Mouse (Mus musculus) induced T-regulatory cell, adult 2 months (primary cell): ENCODE measurements at regions not wholly inside any gene's neighbourhood (a gene's known extent, or its start where the extent isn't known, plus 50 kb on each side); places are given as distances from the start of the nearest gene placed in this dataset.
"Not testable (repeated sequence)": the region's sequence is repeated elsewhere in the genome, so short reads cannot be mapped to it uniquely, and the experiment has no call there.

Experiments used
- DNase-seq: peaks from one replicate; pipeline ENCODE4 v3.0.0-alpha.2; 2012; ENCODE audit warnings: low read depth

DNA sequence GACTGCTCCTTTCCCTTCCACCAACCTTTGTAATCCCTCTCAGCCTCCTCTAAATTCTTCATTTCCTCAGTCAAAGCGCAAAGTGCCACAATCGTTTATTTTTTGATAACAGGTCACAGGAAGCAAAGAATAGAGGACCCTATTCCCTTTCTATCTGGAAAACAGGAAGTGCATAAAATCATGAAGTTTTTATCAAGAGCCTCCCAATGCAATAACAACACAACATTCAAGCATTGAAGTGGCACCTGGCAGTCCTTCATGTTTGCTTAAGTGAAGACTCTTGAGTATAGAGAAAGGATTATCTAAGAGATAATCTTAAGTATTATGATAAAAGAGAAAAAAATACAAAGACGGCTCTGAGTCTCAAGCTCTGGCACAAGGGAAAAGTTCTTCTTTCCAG is 111.9 kb downstream of the Ibtk start:
- no peak for DNase-seq

DNA sequence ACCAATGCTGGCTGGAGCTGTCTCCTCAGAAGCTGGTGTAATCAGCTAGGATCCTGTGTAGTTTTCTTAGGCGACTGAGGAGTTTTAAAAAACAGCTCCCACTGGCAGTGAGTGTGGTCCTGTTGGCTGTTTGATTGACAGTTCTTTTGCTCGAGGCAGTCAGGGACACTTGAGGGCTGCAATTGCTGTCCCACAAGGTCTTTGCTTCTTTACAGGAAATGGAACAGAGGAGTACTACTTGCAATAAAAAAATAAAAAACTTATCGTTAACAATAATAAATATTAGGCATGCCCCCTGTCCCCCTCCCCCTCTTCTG is 113.0 kb downstream of the Ibtk start:
- no peak for DNase-seq

DNA sequence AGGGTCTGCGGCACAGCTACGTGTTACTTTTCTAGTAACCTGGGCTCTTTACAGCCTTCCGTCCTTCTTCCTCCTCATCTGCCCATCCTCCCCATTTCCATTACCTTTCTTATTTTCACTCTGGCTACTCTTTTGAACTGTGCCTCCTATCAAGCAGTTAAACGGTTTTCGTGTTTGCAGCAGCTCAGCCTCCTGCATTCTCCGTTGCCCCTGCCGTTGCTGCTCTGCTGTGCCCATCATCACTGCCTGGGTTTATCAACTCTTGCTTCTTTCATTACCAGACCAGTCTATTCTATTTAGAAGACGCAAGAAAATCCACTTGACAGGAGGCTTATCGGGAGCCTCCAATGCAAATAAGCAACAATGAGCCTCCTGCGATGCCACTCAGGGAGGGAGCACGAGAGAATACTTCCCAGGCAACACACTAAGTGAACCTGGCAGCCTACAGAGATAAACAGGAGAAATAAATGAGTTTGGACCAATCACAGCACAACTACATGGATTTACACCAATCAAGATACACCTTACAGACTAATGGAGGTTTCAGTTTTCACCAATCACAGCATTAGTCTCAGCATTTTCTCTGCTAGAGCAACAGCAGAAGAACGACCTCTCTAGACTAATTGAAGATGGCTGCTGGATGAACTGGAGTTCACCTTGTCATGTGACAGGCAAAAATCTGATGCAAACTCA is 113.5 kb downstream of the Ibtk start:
- no peak for DNase-seq

DNA sequence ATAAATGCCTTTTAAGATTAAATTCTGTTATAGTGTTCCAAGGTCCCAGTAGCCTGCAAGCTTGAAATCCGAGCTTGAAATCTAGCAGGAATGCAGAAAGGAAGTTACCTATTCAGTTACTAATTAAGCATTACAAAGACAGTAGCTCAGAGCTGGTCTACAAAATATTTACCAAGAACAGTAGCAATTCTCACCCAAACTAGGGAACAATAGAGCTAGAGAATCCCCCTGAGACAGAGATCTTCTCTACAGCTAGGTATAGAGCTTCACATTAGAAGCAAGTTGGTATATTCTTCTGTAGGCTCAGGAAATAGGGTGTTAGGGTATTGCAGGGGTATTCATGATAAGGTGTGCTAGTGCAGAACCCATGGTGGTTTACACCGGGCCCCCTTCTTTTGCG is 114.3 kb downstream of the Ibtk start:
- not testable (repeated sequence) for DNase-seq

DNA sequence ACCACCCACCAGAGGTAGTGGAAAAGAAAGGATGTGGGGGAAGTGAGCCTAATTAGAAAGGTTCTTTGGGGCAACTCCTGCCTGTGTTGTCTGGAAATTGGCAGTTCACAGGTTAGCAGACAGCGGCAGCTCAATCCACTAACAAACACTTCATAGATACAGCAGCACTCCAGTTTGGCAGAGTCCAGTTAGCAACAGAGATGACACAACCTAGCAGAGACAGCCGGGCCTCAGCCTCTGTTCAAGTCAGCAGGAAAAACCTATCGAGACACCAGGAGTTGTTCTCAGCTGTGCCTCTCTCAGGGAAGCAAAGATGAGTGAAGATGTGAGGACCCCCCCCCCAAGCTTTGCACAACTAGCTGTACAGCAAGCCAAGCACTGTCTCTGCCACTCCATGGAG is 131.2 kb downstream of the Ibtk start:
- DNase-seq: no peak

DNA sequence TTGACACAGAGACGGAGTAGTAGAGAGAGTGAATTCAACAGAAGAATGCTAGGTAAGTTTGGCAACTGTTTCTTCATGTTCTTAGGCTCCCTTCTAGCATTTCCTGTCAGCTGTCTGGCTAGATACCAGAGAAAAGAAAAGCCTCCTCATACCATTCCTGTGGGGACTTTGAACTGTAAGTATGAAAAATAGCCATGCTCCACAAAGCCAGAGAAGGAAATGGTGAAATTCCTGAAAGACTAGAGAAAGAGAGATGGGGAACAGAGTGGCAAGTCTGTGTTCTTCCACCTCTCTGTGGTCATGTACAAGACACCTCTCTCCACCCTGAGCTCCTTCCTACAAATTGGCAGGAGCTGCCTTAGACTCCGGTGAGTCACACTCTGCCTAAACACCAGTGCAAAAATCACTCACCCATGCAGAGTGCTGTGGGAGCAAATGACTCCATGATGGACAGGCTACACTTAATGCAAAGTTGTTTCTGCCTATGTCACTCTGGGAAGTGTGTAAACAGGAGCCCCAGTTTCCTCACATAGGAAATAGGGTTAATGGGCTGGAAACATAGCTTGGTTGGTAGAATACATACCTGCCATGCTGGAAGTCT is 131.9 kb downstream of the Ibtk start:
- DNase-seq: no peak

DNA sequence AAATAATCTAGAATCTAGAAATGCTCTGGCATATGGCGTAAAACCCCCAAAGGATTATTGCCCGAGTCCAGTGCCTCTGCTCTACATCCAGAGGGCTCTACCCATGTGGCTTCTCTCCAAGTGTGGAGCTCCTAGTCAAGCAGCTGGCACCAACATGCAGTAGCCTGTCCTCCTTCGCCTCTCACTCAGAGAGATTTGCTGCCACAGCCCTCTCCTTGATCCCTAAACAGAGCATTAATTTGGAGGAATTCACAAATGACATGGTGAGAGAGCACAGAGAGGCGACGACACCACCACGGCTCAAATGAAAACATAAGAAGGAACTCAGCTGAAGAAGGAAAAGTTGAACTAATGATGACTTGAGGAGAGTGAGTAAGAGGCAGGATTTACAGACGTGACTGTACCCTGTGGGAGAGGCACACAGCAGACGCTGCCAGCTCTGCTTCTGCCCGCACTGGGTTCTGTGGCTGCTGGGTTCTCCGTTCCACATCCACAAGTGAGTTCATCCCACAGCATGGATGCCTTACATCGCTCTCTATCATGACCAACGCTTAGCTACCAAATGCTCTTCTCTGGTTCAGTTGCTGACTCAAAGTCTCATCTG is 132.8 kb downstream of the Ibtk start:
- no peak for DNase-seq

DNA sequence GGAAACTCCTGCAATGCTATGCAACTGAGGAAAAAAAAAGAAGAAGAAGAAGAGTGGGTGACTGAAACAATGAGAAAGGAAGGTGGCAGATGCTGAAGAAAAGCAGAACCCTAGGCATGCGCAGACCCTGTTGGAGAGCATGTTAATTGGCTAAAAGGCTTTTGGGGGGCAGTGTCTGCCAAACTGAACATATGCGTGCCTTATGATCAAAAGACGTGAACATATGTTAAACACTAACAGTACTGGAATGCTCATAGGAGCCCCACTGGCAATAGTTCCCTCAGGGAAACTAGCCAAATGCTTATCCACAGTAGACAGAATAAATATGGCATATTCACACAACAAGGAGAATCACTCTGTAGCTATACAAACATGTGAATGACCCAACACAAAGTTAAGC is 140.0 kb downstream of the Ibtk start:
- DNase-seq: no peak

DNA sequence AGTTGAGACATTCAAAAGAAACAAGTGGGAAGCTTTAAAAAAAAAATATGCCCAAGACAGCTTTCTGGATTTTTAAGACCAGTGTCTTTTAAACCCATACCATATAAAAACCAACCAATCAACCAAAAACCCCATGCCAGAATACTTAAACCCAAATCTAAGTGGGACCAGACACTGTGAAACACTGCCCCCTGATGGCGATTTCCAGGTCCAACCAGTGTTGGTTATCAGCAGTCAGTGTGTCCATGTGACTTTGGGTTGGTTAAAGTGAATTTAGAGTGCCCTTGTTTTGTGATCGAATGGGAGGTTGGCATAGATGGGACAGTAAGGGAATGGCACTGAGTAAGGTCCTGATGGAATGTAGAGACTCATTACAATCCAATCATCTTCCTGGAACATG is 152.2 kb downstream of the Ibtk start:
- peak; percentile 46 for DNase-seq

DNA sequence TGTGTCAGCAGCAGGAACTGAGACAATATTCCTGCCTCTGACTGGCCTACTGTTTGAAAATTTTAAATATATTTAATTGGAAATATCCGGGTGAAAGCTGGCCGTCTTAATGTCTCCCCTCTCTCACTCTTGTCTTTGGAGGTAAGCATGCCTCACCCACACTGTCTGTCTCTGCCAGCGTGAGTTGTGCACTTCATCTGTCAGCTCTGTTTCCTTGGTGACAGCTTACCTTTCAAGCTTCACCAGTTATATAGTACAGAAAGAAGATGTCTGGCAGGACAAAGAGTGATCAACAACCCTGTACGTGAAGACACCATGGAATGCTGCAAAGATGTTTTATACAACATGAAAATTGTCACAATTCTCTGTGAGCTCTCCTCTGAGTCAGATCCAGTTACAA is 155.3 kb downstream of the Ibtk start:
- no peak for DNase-seq

DNA sequence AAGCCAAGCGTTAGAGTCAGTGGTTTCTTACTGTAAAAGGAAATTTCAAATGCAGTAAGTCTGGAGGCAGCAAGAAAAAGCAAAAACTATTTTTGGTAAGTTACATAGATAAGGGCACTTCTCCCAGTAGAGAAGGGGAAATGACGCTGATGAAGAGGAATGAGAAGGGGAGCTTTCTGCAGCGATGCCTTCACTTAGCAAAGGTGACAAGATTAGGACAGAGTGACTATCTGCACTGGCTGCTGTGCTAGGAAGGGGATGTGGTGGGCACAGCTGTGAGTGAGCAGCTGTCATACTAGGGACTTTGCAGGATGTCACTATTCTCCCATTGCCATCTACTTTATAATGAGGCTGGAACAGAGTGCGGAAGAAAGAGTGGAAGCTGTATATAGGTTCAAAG is 156.5 kb downstream of the Ibtk start:
- DNase-seq: no peak

DNA sequence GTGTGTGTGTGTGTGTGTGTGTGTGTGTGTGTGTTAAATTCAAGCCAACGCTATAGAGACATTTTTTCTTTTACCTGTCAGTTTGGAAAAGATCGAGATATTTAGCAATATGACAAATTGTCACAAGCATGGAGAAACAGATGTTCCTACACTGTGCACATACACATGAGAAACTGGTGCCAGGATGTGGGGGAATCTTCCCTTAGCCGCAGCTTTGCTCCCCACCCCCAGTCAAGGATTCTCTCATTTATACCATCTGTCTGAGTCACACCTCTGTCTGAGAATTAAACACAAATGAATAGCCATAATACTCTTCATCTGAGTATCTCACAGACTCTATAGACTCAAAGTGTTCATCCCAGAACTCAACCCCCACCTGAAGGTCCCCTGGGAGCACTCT is 159.9 kb downstream of the Ibtk start:
- no peak for DNase-seq

DNA sequence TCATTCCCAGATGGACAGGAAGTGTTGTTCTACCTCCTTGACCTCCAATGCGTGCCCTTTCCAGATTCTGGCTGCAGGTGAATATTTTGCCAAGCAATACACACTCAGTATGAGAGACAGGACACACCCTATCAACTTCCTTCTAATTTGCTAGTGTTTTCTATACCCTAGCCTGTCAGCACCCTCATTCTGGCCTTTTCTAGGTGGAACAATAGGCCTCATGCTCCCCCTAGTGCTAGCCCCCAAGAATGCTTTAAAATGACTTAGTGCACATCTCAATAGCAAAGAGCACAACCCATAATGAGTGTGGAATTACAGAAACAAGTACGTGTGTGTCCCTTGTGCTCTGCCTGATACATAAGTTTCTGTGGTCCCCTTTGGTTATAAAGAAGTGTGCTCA is 161.1 kb downstream of the Ibtk start:
- peak; percentile 47 for DNase-seq

DNA sequence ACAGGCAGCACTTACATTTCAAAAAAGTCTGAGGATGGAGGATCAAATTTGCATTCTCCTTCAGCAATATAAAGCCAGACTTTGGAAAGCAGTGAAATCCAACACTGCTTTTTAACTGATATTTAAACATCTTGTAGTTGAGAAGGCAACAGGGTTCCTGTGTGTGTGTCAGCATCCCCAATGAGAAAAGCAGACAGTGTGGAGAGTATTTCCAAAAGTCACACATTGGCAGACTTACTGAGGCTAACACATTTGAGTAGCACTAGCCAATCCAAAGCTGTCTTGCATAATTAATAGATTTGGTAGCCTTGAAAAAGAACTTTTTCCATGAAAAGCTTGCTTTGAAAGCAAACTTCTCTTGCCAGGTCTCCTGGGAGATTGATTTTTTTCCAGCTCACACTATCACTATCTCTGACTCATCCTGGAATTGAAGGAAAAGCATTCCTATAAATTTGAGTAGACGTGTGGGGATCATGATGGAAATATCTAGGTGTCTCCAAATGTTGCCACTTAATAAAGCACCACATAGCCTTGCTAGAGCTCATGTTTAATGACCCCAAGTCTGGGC is 168.0 kb downstream of the Ibtk start:
- DNase-seq: no peak

DNA sequence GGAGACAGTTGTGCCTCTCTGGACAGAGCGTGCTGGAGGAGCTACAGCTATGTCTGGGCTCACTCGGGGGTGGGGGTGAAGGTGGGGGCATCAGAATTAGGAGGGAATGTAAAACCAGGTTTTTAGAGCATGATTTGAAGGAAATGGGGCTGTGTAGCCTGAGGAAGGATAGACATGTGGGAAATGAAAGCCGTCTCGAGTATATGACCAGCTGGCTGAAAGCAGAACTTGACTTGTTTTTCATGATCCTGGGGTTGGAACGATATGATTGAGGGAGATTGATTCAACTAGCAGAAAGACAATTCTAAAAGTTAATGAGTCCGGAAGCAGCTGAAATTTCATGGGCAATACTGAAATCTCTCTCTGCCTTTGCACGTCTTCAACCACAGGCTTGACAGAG is 171.3 kb downstream of the Ibtk start:
- no peak for DNase-seq

DNA sequence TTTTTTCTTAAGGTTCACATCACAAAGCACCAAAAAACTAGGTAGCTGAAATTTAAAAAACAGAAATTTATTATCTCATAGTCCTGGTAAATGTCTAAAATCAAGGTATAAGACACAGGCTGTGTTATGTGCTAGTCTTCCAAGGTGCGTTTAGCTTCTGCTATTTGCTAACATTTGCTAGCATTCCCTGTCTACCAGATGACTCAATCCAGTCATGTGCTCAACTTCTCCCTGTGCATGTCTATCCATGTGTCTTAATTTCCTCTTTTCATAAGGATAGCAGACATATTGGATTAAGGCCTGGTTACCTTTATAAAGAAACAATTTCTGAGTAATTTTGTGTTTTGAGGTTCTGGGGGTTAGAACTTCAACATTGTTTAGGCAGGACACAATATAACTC is 171.8 kb downstream of the Ibtk start:
- DNase-seq: no peak

DNA sequence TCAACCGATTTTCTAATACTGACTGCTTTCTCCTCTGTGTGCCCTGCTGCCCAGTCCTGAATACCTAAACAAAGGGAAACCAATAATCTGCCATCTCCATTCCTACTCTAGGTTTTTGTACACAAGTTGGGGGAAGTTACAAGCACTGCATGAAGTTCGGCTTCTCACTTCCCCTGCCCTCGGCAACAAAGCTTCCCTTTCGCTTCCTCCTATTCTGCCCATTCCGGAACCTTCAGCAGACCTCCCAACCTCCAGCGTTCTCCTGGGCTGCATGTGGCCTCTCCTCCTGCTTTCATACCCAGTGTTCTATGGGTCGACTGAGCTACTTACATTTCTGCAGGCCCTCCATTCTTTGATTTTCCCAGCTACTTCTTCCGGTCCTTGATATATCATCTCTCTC is 180.3 kb downstream of the Ibtk start:
- DNase-seq: no peak

DNA sequence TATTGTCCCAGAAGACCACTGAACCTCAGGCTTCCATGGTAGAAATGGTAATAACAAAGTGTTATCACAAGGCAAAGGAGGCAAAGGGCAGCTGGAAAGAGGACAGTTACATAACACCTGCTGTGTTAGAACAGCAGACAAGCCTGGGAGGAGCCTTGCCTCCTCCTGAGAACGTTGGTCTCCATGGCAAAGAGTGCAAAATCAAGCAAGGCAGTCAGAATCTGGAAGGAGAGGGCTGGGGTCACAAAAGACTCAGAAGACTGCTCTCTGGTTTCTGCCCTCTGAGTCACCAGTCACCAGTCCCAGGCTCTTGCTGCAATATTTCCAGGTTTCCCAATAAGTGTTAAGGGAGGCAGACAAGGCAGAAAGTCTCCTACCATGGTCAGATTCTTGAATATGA is 197.3 kb downstream of the Ibtk start:
- no peak for DNase-seq

DNA sequence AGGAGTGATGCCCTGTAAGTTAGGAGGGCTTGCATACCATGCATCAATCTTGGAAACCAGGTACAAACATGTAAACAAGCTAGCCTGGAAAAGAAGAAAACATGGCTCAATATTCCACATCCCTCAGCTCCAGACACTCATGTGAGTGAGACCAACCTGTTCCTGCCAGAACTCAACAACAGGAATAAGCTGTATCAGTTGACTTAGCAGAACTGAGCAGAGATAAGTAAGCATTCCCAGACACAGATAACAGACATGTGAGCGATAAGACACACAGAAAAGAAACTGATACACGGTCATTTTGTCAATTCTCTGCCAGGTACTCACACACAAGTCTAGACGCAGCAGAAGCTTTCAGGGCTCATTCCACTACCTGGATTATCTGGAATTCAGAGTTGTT is 198.7 kb downstream of the Ibtk start:
- no peak for DNase-seq

DNA sequence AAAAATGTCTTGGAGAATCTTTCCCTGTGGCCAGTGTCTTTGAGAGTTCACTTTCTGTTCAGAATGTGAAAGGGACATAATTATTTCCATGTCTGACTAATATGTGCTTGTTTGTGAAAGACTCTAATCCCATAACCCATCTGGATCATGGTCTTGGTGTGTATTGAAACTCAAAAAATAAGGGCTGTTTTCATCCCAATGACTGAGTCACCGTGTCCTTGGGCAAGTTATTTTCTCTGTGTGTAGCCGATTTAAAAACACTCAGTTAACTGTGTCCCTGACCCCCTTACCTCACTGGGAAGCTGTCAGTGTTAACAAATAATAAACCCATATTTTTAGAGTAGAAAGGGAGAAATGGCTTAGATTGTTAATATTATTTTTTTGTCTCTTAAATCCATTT is 202.9 kb downstream of the Ibtk start:
- no peak for DNase-seq

DNA sequence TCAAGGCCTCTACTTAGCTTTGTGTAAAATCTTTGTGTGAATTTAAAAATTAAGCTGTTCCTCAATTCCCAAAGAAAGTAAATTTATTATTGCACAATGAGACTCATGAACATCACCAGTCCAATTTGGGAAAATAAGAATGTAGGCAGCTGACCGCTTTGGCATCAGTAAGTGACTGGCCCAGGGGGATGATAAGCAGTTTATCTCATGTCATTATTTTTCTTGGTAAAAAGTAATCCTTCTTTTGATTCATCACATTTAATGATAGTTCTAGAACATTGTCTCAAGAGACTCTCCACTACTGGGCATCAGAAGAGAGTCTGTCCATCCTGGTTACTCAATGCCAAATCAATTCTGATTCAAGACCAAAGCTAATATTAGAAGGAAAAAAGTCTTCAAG is 203.6 kb downstream of the Ibtk start:
- DNase-seq: no peak

DNA sequence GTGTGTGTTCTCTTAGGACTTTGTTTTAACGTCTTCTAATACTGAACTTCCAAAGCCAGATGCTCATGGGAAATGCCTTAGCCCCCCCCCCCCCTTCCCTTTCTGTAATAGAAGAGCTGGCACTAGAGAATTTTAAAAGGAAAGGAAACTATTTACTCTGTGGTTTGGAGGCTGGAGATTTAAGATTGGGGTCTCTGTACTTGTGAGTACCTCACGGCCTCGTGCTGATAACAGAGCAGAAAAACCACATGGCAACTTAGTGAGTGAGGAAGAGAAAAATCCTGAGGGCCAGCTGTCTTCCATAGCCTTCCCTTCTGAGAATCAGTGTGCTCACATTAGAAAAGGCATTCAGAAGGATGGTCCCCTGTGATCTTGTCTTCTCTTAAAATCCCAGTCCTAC is 210.6 kb downstream of the Ibtk start:
- DNase-seq: no peak

DNA sequence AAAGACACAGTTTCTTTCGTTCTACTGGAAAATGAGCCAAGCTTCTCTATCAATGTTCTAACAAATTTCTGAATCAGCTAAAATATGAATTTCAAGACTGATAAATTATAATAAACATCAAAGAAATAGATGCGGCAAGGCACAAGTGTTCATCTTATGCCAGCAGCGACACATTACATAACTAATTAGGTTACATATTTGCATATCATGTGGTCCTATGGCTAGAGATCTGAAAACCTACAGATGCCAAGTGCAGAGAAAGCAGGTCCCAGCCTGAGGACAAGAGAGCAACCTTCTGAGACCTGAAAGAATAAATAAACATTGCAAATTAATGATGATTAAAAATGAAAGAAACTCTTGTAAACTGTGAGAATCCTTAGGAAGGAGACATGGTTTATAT is 201.3 kb upstream of the Tent5a start:
- DNase-seq: no peak

DNA sequence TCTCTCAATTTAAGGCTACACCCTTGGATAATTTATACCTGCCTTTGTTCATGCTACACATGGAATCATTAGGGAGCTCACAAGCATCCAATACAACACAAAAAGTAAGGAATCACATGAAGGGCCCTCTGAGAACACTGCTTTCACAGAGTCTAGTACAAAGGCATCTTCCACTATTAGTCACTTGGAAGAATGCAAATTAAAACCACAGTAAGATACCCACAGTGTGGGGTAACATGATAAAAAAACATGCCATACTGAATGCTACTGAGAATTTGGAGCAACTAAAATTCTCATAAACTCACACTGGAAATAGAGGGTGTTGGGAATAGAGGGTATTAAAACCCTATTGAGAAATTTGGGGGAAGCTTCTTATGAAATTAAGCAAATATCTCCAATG is 197.6 kb upstream of the Tent5a start:
- no peak for DNase-seq
